In the genomic region with DNA sequence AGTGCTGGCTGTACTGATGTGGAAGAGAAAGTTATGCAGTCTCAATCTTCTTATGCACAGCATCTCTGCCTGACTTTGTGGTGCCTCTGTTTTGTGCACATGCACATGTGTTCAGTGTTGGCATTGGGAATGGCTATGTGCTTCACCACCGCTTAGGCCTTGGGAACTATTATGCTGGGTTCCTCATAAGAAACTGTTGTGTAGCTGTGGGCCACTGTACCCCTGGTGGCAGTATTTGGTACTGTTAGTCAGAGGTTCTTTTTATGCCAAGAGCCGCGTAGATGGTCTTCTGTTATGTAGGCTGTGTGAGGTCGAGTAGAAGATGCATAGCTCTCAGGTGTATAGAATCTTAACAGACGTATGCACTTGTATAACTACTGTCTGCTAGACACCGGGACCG, we compare ENCODE assay signal across 16 mouse cellular contexts.
A peak's percentile ranks its signal among the peaks of the same experiment; 100 is the strongest.
DNase-seq lines count a peak whose midpoint lies in the region; ATAC-seq lines count a peak whose summit lies in the region.
"Had no signal": no experiment of that assay in that cellular context is flagged by ENCODE, and none has a peak within 500 bp of the region (broad histone marks: within the 10 kb centered on the region; RNA-seq: fewer than 3 reads in every experiment).

No protein-coding gene starts in this region.

- 91% methylated on average over 7 of the region's 7 CpGs for WGBS in embryonic facial prominence, embryonic 11.5 days
- WGBS in embryonic facial prominence, embryonic 10.5 days: 94% methylated on average over 7 of the region's 7 CpGs
- 84% methylated on average over 7 of the region's 7 CpGs for WGBS in liver, embryonic 12.5 days (ENCODE audit: insufficient replicate concordance)
- 86% methylated on average over 7 of the region's 7 CpGs for WGBS in liver, embryonic 11.5 days
- WGBS in neural tube, embryonic 15.5 days: 95% methylated on average over 7 of the region's 7 CpGs

- H3K4me1 ChIP-seq in embryonic facial prominence, embryonic 11.5 days (ENCODE audit: control insufficient read depth, insufficient read depth, low read length): no peaks in the 10 kb centered on the region
- H3K4me1 ChIP-seq in embryonic facial prominence, embryonic 10.5 days: peaks cover 24% of the 10 kb centered on the region
- H3K4me1 ChIP-seq in liver, embryonic 12.5 days: peaks cover 66% of the 10 kb centered on the region
- peaks cover 44% of the 10 kb centered on the region for H3K4me1 ChIP-seq in liver, embryonic 11.5 days (replicated peaks; ENCODE audit: control insufficient read depth, insufficient read depth, low read length)
- peaks cover 13% of the 10 kb centered on the region for H3K4me1 ChIP-seq in neural tube, embryonic 15.5 days

- no peaks in the 10 kb centered on the region for H3K27me3 ChIP-seq in embryonic facial prominence, embryonic 11.5 days (ENCODE audit: control insufficient read depth, insufficient read depth, low read length)
- H3K27me3 ChIP-seq in embryonic facial prominence, embryonic 10.5 days (replicated peaks; ENCODE audit: low read depth, poor library complexity, severe bottlenecking): no peaks in the 10 kb centered on the region
- H3K27me3 ChIP-seq in liver, embryonic 12.5 days (replicated peaks): no peaks in the 10 kb centered on the region
- no peaks in the 10 kb centered on the region for H3K27me3 ChIP-seq in liver, embryonic 11.5 days (replicated peaks; ENCODE audit: control insufficient read depth, insufficient read depth, low read length)
- no peaks in the 10 kb centered on the region for H3K27me3 ChIP-seq in neural tube, embryonic 15.5 days (replicated peaks)
- H3K27me3 ChIP-seq: hindbrain, embryonic 12.5 days; midbrain, embryonic 12.5 days; neural tube, embryonic 12.5 days had no signal

- H3K36me3 ChIP-seq in embryonic facial prominence, embryonic 11.5 days (replicated peaks; ENCODE audit: control insufficient read depth, insufficient read depth, low read depth, low read length): no peaks in the 10 kb centered on the region
- H3K36me3 ChIP-seq in embryonic facial prominence, embryonic 10.5 days (replicated peaks): peaks cover 9% of the 10 kb centered on the region
- H3K36me3 ChIP-seq in liver, embryonic 12.5 days: 0 out of 2 replicates have a peak, but pooled peaks cover 11% of the 10 kb centered on the region
- H3K36me3 ChIP-seq in liver, embryonic 11.5 days (ENCODE audit: control insufficient read depth, insufficient read depth, low read length): no peaks in the 10 kb centered on the region
- H3K36me3 ChIP-seq in neural tube, embryonic 15.5 days: no peaks in the 10 kb centered on the region
- H3K36me3 ChIP-seq: hindbrain, embryonic 12.5 days; midbrain, embryonic 12.5 days; neural tube, embryonic 12.5 days had no signal

- DNase-seq in embryonic facial prominence, embryonic 11.5 days (ENCODE audit: low spot score): peak; percentile 15
- no peak for DNase-seq in embryonic facial prominence, embryonic 10.5 days (ENCODE audit: low spot score)
- no peak for DNase-seq in liver, embryonic 11.5 days (ENCODE audit: low spot score)
- peak; percentile 74 for DNase-seq in ZHBTc4 (ENCODE audit: low read depth, low spot score)
- no peak for DNase-seq in gastrocnemius, adult 18-20 months (ENCODE audit: low spot score)
- DNase-seq: cerebellum, adult 8-10 months; kidney, postnatal 25 days; lung, adult 2 months; thymus, postnatal 25 days had no signal

- no peak overlapping the region for H3K27ac ChIP-seq in embryonic facial prominence, embryonic 11.5 days (replicated peaks; ENCODE audit: low read depth, low read length)
- H3K27ac ChIP-seq in embryonic facial prominence, embryonic 10.5 days (replicated peaks): no peak overlapping the region
- H3K27ac ChIP-seq in liver, embryonic 12.5 days: 0 out of 2 replicates have a peak overlapping the region, but pooled peaks have one; percentile 49
- H3K27ac ChIP-seq in liver, embryonic 11.5 days (ENCODE audit: low read depth, low read length): no peak overlapping the region
- no peak overlapping the region for H3K27ac ChIP-seq in neural tube, embryonic 15.5 days (replicated peaks)
- H3K27ac ChIP-seq: hindbrain, embryonic 12.5 days; midbrain, embryonic 12.5 days; neural tube, embryonic 12.5 days had no signal

- no peaks in the 10 kb centered on the region; the same call in 1 of the 2 replicates for H3K9me3 ChIP-seq in embryonic facial prominence, embryonic 11.5 days (replicated peaks; ENCODE audit: control insufficient read depth, low read length)
- 0 out of 2 replicates have a peak, but pooled peaks cover 6% of the 10 kb centered on the region for H3K9me3 ChIP-seq in embryonic facial prominence, embryonic 10.5 days
- H3K9me3 ChIP-seq in liver, embryonic 12.5 days (replicated peaks): no peaks in the 10 kb centered on the region
- no peaks in the 10 kb centered on the region for H3K9me3 ChIP-seq in liver, embryonic 11.5 days (ENCODE audit: control insufficient read depth, low read length)
- no peaks in the 10 kb centered on the region for H3K9me3 ChIP-seq in neural tube, embryonic 15.5 days (replicated peaks)
- H3K9me3 ChIP-seq: neural tube, embryonic 12.5 days had no signal

- H3K4me3 ChIP-seq in embryonic facial prominence, embryonic 11.5 days (ENCODE audit: low read depth, low read length): no peak overlapping the region
- no peak overlapping the region for H3K4me3 ChIP-seq in embryonic facial prominence, embryonic 10.5 days
- no peak overlapping the region for H3K4me3 ChIP-seq in liver, embryonic 12.5 days
- H3K4me3 ChIP-seq in liver, embryonic 11.5 days (ENCODE audit: low read depth, low read length): no peak overlapping the region
- no peak overlapping the region for H3K4me3 ChIP-seq in neural tube, embryonic 15.5 days (replicated peaks)
- H3K4me3 ChIP-seq: hindbrain, embryonic 12.5 days; midbrain, embryonic 12.5 days; neural tube, embryonic 12.5 days had no signal

- H3K9ac ChIP-seq in embryonic facial prominence, embryonic 11.5 days (replicated peaks; ENCODE audit: low read length): no peak overlapping the region
- no peak overlapping the region for H3K9ac ChIP-seq in liver, embryonic 12.5 days
- no peak overlapping the region for H3K9ac ChIP-seq in liver, embryonic 11.5 days (ENCODE audit: low read depth, low read length)
- H3K9ac ChIP-seq in neural tube, embryonic 15.5 days (replicated peaks): no peak overlapping the region
- H3K9ac ChIP-seq: hindbrain, embryonic 12.5 days; midbrain, embryonic 12.5 days; neural tube, embryonic 12.5 days had no signal

- H3K4me2 ChIP-seq in embryonic facial prominence, embryonic 11.5 days (ENCODE audit: low read depth, low read length): no peak overlapping the region
- H3K4me2 ChIP-seq in liver, embryonic 12.5 days: peak overlapping the region; percentile 31; the same call in 1 of the 2 replicates
- H3K4me2 ChIP-seq in liver, embryonic 11.5 days: no peak overlapping the region
- H3K4me2 ChIP-seq in neural tube, embryonic 15.5 days: no peak overlapping the region
- H3K4me2 ChIP-seq: heart, embryonic 11.5 days; hindbrain, embryonic 12.5 days; midbrain, embryonic 12.5 days; neural tube, embryonic 12.5 days had no signal

- ATAC-seq in embryonic facial prominence, embryonic 11.5 days (replicated peaks; ENCODE audit: insufficient number of reproducible peaks, low FRiP score, low TSS enrichment, low read depth): no peak
- ATAC-seq in liver, embryonic 12.5 days: peak; percentile 24; the same call in 1 of the 2 replicates
- no peak for ATAC-seq in liver, embryonic 11.5 days (replicated peaks; ENCODE audit: low FRiP score)
- ATAC-seq in megakaryocyte progenitor cell, adult 5-6 weeks (replicated peaks; ENCODE audit: poor library complexity): 0 out of 2 replicates have a peak, but pooled peaks have one; percentile 24
- ATAC-seq in neural tube, embryonic 15.5 days (ENCODE audit: low FRiP score): no peak

Comparison
In these comparisons a context has a peak if more than half of its experiments do, and no peak if none do; other contexts are left out.
1. ATAC-seq: peak in liver, embryonic 12.5 days (single experiment) and megakaryocyte progenitor cell, adult 5-6 weeks (single experiment); none in embryonic facial prominence, embryonic 11.5 days (single experiment), liver, embryonic 11.5 days (single experiment) and neural tube, embryonic 15.5 days (single experiment).
2. DNase-seq: peak in embryonic facial prominence, embryonic 11.5 days (single experiment) and ZHBTc4 (single experiment); none in embryonic facial prominence, embryonic 10.5 days (single experiment), liver, embryonic 11.5 days (single experiment) and gastrocnemius, adult 18-20 months (single experiment).